Mouse (Mus musculus) layer of hippocampus, adult 11-12 months (tissue): ENCODE measurements around the gene Ext2.
A peak's percentile ranks its signal among the peaks of the same experiment; 100 is the strongest.

Source experiments
- DNase-seq: peaks from one replicate; pipeline ENCODE4 v3.0.0; 2022; ENCODE audit warnings: low spot score

Ext2 gene

GRCm38 (mm10) chr2:93776267-93777055, 45.9 kb downstream of the Ext2 start:
- no peak for DNase-seq

GRCm38 (mm10) chr2:93775431-93775830, 46.9 kb downstream of the Ext2 start:
- no peak for DNase-seq

- DNase-seq: no peak
Observed at GRCm38 (mm10) chr2:93774946-93775345, 47.4 kb downstream of the Ext2 start.

GRCm38 (mm10) chr2:93772765-93773085, 49.6 kb downstream of the Ext2 start:
- DNase-seq: no peak

GRCm38 (mm10) chr2:93772054-93772764, 50.2 kb downstream of the Ext2 start:
- DNase-seq: no peak

- no peak for DNase-seq
Observed at GRCm38 (mm10) chr2:93770895-93771294, 51.5 kb downstream of the Ext2 start.

- no peak for DNase-seq
Observed at GRCm38 (mm10) chr2:93769875-93770274, 52.5 kb downstream of the Ext2 start.

- DNase-seq: no peak
Observed at GRCm38 (mm10) chr2:93765721-93766120, 56.6 kb downstream of the Ext2 start.

- DNase-seq: no peak
Observed at GRCm38 (mm10) chr2:93764211-93764610, 58.2 kb downstream of the Ext2 start.

- DNase-seq: no peak
Observed at GRCm38 (mm10) chr2:93760389-93760788, 62.0 kb downstream of the Ext2 start.

- DNase-seq: peak; percentile 32
Observed at GRCm38 (mm10) chr2:93759173-93759572, 63.2 kb downstream of the Ext2 start.

GRCm38 (mm10) chr2:93758298-93758697, 64.1 kb downstream of the Ext2 start:
- peak; percentile 36 for DNase-seq

- DNase-seq: no peak
Observed at GRCm38 (mm10) chr2:93754366-93754765, 68.0 kb downstream of the Ext2 start.

- DNase-seq: no peak
Observed at GRCm38 (mm10) chr2:93753147-93753758, 69.1 kb downstream of the Ext2 start.

- DNase-seq: no peak
Observed at GRCm38 (mm10) chr2:93749709-93750108, 72.7 kb downstream of the Ext2 start.

- no peak for DNase-seq
Observed at GRCm38 (mm10) chr2:93747538-93748126, 74.7 kb downstream of the Ext2 start.

- DNase-seq: no peak
Observed at GRCm38 (mm10) chr2:93746620-93747019, 75.7 kb downstream of the Ext2 start.

GRCm38 (mm10) chr2:93746162-93746561, 76.2 kb downstream of the Ext2 start:
- no peak for DNase-seq

- DNase-seq: no peak
Observed at GRCm38 (mm10) chr2:93745741-93746140, 76.6 kb downstream of the Ext2 start.

- DNase-seq: peak; percentile 72
Observed at GRCm38 (mm10) chr2:93744346-93745229, 77.8 kb downstream of the Ext2 start.

- DNase-seq: no peak
Observed at GRCm38 (mm10) chr2:93741700-93742099, 80.7 kb downstream of the Ext2 start.
